Mouse (Mus musculus) hindbrain, embryonic 14.5 days (tissue): ENCODE measurements at regions not wholly inside any gene's neighbourhood (a gene's known extent, or its start where the extent isn't known, plus 50 kb on each side); places are given as distances from the start of the nearest gene placed in this dataset.

ENCODE experiments used
- ATAC-seq: fragments of 200-750 bp; cut with Nextera tagmentation; 2 replicates; pipeline ENCODE4 v1.8.0; 2017; ENCODE audit warnings: moderate number of reproducible peaks, mild to moderate bottlenecking, moderate TSS enrichment, moderate library complexity; ENCODE audit not compliant: low FRiP score
- DNase-seq: peaks from one replicate; pipeline ENCODE4 v3.0.0-alpha.2; 2015; ENCODE audit warnings: low spot score
- H3K27ac ChIP-seq: fragments of 300-500 bp; sonication (generic); 2 replicates; pipeline ENCODE4 v1.5.1; 2014; ENCODE audit warnings: mild to moderate bottlenecking, moderate library complexity
- H3K27me3 ChIP-seq: fragments of 300-500 bp; sonication (generic); 2 replicates; pipeline ENCODE4 v1.6.1; 2014; ENCODE audit warnings: mild to moderate bottlenecking, low read length, mixed read lengths; ENCODE audit not compliant: control insufficient read depth, insufficient read depth
- H3K36me3 ChIP-seq: fragments of 300-500 bp; sonication (generic); replicated peaks from 2 replicates; pipeline ENCODE4 v1.6.1; 2014; ENCODE audit not compliant: control insufficient read depth, insufficient read depth
- H3K4me1 ChIP-seq: fragments of 300-500 bp; sonication (generic); replicated peaks from 2 replicates; pipeline ENCODE4 v1.6.1; 2014; ENCODE audit warnings: antibody characterized with exemption, low read length, mixed read lengths; ENCODE audit not compliant: control insufficient read depth, insufficient read depth
- H3K4me2 ChIP-seq: fragments of 300-500 bp; sonication (generic); replicated peaks from 2 replicates; pipeline ENCODE4 v1.6.1; 2014; ENCODE audit warnings: mild to moderate bottlenecking, moderate library complexity
- H3K4me3 ChIP-seq: fragments of 300-500 bp; sonication (generic); replicated peaks from 2 replicates; pipeline ENCODE4 v1.5.1; 2014; ENCODE audit warnings: mild to moderate bottlenecking, low read length
- H3K9ac ChIP-seq: fragments of 300-500 bp; sonication (generic); 2 replicates; pipeline ENCODE4 v1.6.1; 2014
- H3K9me3 ChIP-seq: fragments of 300-500 bp; sonication (generic); 2 replicates; pipeline ENCODE4 v1.6.1; 2016; ENCODE audit warnings: low read length; ENCODE audit not compliant: control insufficient read depth
- WGBS: fragments of 180-500 bp; shearing (Covaris S2); extraction: QIAGEN DNeasy Blood & Tissue Kit; methylation state at CpG from one replicate; pipeline ENCODE4 v1.1.7; 2014; 5-methylcytosine and 5-hydroxymethylcytosine counted together

DNA sequence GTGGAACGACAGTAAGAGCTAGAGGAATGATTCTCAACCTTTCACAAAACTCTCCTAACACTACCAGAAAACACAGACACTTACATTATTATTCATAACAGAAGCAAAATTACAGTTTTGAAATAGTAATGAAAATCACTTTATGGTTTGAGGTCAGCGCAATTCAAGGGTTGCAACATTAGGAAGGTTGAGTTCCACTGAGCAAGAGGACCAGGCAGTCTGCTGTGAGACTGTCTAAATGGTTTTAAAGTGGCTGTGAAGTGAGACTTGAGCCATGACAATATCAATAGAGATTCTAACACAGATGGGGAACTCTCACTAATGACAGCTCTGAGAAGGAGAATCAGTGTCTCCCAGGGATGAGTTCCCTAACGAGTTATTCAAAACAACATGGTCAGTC is 146.2 kb upstream of the Ednrb start:
- no peaks in the 10 kb centered on the region for H3K4me1 ChIP-seq
- H3K9me3 ChIP-seq: no peaks in the 10 kb centered on the region
- DNase-seq (no peak), ATAC-seq (no peak)
- H3K9ac ChIP-seq: no peak overlapping the region
- 82% methylated on average over 3 of the region's 3 CpGs for WGBS
- no peak overlapping the region for H3K4me2 ChIP-seq
- H3K36me3 ChIP-seq: no peaks in the 10 kb centered on the region
- H3K27me3 ChIP-seq: no peaks in the 10 kb centered on the region
- H3K4me3 ChIP-seq: no peak overlapping the region
- H3K27ac ChIP-seq: no peak overlapping the region

DNA sequence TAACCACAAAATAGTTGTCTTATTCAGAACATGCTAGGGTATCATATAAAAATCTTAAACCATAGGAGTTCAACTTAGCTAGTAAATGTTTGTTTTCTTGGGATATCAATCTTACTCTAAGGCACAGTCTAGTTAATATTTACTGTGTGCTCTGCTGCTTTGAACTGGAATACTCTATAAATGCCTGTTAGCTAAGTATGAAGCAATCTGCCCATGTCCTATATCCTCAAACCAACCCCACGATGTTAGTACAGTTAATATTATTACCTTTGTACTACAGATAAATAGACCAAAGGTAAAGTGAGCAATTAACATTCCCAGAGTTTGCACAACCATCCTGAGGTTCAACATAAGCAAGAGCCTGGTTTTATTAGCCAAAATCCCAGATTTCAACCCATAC is 145.7 kb upstream of the Ednrb start:
- ATAC-seq: no peak
- Histone ChIP-seq H3K4me1 (no peaks in the 10 kb centered on the region), H3K4me2 (no peak overlapping the region), H3K9ac (no peak overlapping the region), H3K27ac (no peak overlapping the region), H3K36me3 (no peaks in the 10 kb centered on the region), H3K4me3 (no peak overlapping the region), H3K27me3 (no peaks in the 10 kb centered on the region), H3K9me3 (no peaks in the 10 kb centered on the region)
- no peak for DNase-seq
- 91% methylated on average over 1 of the region's 1 CpGs for WGBS

DNA sequence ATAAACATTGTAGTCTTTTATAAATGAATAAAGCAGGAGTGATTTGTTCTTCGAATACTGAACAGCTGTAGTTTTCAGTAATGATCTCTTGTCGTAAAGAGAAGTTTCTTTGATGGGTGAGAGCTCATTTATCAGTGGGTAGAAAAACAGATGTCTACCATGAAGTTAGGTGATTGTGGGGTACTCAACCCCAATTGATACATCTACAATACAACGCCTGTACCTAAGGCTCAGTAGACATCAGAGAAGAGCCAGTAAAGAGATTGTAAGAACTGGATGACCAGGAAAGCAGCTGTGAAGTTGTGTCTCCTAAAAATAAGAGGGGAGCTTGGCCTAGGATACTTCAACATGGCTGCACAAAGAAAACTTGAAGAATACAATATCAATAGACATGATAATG is 143.1 kb upstream of the Ednrb start:
- Histone ChIP-seq H3K4me3 (no peak overlapping the region), H3K9me3 (no peaks in the 10 kb centered on the region), H3K27me3 (no peaks in the 10 kb centered on the region), H3K4me1 (no peaks in the 10 kb centered on the region), H3K27ac (no peak overlapping the region), H3K36me3 (no peaks in the 10 kb centered on the region), H3K9ac (no peak overlapping the region), H3K4me2 (no peak overlapping the region)
- DNase-seq: no peak
- no peak for ATAC-seq
- WGBS: 40% methylated on average over 3 of the region's 3 CpGs

DNA sequence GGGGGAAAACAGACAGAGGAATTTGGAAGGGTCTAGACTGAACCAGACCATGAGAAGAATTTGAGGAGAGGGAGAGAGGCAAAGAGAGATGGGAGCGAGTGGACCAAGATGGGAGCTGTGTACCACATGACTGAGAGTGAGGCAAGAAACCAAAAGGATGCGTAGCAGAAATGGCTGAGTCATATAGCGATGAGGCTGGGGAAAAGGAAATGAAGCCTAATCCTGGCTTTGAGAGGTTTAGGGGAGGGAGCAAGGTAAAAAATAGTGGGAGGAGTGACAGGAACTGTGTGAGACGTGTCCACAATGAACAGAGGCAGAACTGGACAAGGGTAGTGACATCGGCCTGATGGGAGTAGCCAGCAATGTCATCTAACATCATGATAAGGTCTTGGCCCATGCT is 140.1 kb upstream of the Ednrb start:
- no peaks in the 10 kb centered on the region for H3K4me1 ChIP-seq
- no peak overlapping the region for H3K4me2 ChIP-seq
- H3K27ac ChIP-seq: no peak overlapping the region
- no peaks in the 10 kb centered on the region for H3K36me3 ChIP-seq
- no peak for DNase-seq
- H3K9me3 ChIP-seq: no peaks in the 10 kb centered on the region
- ATAC-seq: no peak
- no peak overlapping the region for H3K9ac ChIP-seq
- no peaks in the 10 kb centered on the region for H3K27me3 ChIP-seq
- H3K4me3 ChIP-seq: no peak overlapping the region
- 92% methylated on average over 5 of the region's 5 CpGs for WGBS

DNA sequence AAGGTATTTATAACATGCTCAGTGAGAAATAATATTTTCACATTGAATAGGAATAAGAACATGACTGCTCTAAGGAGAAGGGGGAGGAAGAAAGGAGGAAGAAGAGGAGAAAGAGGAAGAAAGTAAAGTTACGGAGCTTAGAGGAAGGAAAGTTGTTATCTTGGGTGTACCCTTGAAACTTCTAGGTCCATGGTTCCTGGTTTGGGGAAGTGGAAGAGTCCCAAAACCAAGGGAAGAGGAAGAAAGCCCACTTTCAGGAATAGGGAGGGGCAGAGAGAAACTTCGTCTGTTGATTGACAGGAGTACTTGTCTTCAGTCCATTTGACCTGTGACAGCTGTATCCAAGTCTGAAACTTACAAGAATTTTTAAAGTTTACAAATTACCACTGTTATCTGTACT is 134.6 kb upstream of the Ednrb start:
- Histone ChIP-seq H3K9me3 (no peaks in the 10 kb centered on the region), H3K36me3 (no peaks in the 10 kb centered on the region), H3K4me2 (no peak overlapping the region), H3K4me3 (no peak overlapping the region), H3K4me1 (no peaks in the 10 kb centered on the region), H3K9ac (no peak overlapping the region), H3K27ac (no peak overlapping the region), H3K27me3 (no peaks in the 10 kb centered on the region)
- DNase-seq: no peak
- WGBS: 82% methylated on average over 2 of the region's 2 CpGs
- ATAC-seq: no peak

DNA sequence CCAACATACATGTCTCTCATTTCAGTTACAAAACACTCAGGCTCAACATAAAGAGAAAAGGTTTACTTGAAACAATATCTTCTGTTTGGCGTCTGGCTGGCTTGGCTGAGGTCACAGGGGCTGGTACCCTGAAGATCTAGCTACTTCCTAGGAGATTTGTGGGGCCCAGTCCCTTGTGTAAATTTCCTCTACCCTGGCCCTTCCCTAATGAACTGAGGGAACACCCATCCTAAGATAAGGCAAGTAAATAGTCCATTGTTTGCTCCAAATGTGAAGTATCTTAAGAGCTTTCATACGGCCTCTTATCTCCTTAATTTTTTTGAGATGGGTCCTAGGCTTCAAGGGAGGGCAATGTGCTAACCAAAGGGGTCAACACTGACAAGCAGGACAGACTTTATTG is 133.6 kb upstream of the Ednrb start:
- Histone ChIP-seq H3K27ac (no peak overlapping the region), H3K27me3 (no peaks in the 10 kb centered on the region), H3K9me3 (no peaks in the 10 kb centered on the region), H3K4me3 (no peak overlapping the region), H3K9ac (no peak overlapping the region), H3K4me2 (no peak overlapping the region), H3K4me1 (no peaks in the 10 kb centered on the region), H3K36me3 (no peaks in the 10 kb centered on the region)
- WGBS: 74% methylated on average over 2 of the region's 2 CpGs
- DNase-seq (no peak), ATAC-seq (no peak)

DNA sequence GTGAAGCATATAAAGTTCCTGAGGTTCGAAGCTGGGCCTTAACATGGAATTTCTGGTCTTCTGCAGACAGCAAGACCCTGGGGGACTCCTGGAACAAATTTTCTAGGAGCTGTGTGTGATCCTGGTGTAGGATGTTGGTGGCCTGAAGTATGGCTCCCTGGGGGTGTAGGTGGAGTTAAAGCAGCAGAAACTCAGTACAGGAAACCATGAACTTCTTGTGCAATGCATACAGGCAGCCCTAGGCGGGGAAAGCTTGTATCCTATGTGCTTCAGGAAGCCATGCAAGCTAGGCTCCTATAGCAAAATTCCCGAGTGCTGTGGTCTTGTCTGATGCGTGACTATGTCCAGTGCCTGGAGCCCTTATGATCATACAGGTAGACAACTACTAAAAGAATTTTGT is 129.8 kb upstream of the Ednrb start:
- H3K4me3 ChIP-seq: no peak overlapping the region
- H3K9me3 ChIP-seq: no peaks in the 10 kb centered on the region
- H3K36me3 ChIP-seq: no peaks in the 10 kb centered on the region
- DNase-seq: no peak
- no peak for ATAC-seq
- no peak overlapping the region for H3K27ac ChIP-seq
- H3K4me1 ChIP-seq: no peaks in the 10 kb centered on the region
- H3K27me3 ChIP-seq: no peaks in the 10 kb centered on the region
- H3K4me2 ChIP-seq: no peak overlapping the region
- H3K9ac ChIP-seq: no peak overlapping the region
- WGBS: 91% methylated on average over 4 of the region's 4 CpGs

DNA sequence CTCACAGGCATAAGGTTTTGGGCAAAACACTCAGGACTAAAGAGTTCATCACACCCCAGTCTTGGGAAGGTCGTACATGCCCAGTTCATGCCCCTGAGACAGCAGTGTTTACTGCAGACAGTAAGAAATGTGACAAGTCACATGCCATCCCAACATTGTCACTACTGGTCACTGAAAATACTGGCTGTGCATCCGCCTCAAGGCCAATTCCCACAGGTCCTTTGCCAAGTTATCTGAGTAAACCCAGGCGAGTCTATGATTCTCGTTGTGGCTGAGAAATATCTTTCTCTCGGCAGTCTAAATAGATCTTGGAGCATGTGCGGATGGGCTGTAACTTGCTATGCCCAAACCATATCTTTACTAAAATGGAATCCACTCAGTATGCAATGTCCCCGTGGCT is 128.9 kb upstream of the Ednrb start:
- no peak for ATAC-seq
- Histone ChIP-seq H3K4me1 (no peaks in the 10 kb centered on the region), H3K4me3 (no peak overlapping the region), H3K27ac (no peak overlapping the region), H3K4me2 (no peak overlapping the region), H3K9ac (no peak overlapping the region), H3K27me3 (no peaks in the 10 kb centered on the region), H3K9me3 (no peaks in the 10 kb centered on the region), H3K36me3 (no peaks in the 10 kb centered on the region)
- WGBS: 93% methylated on average over 7 of the region's 7 CpGs
- DNase-seq: no peak

DNA sequence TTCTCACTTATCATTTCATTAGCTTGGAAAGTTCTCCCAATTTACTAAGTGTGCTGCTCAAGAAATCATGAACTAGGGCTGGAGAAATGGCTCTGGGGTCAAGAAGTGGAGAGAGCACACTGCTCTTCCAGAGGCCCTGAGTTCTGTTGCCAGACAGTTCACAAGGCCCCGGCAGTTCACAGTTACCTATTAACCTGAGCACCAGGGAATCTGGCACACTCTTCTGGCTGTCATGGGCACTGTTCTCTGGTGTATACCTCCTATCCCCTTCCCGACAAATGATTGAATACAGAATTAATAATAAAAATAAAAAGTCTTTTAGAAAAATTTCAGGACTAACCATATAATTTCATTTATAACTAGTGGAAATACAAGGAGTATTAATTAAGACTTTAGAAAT is 125.1 kb upstream of the Ednrb start:
- no peak overlapping the region for H3K4me2 ChIP-seq
- WGBS: 66% methylated on average over 2 of the region's 2 CpGs
- no peak overlapping the region for H3K27ac ChIP-seq
- no peaks in the 10 kb centered on the region for H3K4me1 ChIP-seq
- no peaks in the 10 kb centered on the region for H3K36me3 ChIP-seq
- H3K9ac ChIP-seq: no peak overlapping the region
- no peak overlapping the region for H3K4me3 ChIP-seq
- ATAC-seq (no peak), DNase-seq (no peak)
- no peaks in the 10 kb centered on the region for H3K27me3 ChIP-seq
- H3K9me3 ChIP-seq: no peaks in the 10 kb centered on the region

DNA sequence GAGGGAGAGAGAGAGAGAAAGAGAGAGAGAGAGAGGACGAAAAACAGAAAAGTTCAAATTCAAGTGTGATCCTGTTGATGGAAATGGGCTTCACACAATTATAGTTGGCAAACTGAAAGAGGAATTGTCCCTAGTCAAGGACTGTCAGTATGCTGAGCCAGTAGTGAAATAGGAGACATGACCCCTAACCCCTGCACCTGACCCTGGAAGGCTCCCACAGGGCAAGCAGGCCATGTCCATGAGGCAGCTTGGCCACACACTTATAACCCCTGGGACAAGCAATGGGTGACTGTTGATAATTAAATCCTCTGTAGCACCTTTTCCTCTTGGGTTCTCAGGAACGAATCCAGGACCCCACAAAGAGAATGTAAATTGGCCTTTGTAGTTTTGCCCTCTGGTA is 122.1 kb upstream of the Ednrb start:
- no peak for DNase-seq
- H3K4me2 ChIP-seq: no peak overlapping the region
- H3K4me1 ChIP-seq: no peaks in the 10 kb centered on the region
- no peaks in the 10 kb centered on the region for H3K9me3 ChIP-seq
- no peak overlapping the region for H3K9ac ChIP-seq
- no peak overlapping the region for H3K4me3 ChIP-seq
- no peak overlapping the region for H3K27ac ChIP-seq
- ATAC-seq: no peak
- H3K36me3 ChIP-seq: no peaks in the 10 kb centered on the region
- 56% methylated on average over 2 of the region's 2 CpGs for WGBS
- H3K27me3 ChIP-seq: no peaks in the 10 kb centered on the region
